Mouse (Mus musculus): ENCODE measurements around the gene Pax5. TPM values are rescaled to one million over a fixed set of nuclear protein-coding genes. Genes with fewer than 3 reads are reported as not detected.

Pax5 gene
- polyA plus RNA-seq, 1 experiment from 2014 or later, result 0.19 TPM

- H3K9me3 ChIP-seq, result no peaks in the 10 kb centered on the region
- no peak overlapping the region for H3K27ac ChIP-seq
- H3K27me3 ChIP-seq, result peaks cover 98% of the 10 kb centered on the region
- 0 out of 2 replicates have a peak, but pooled peaks cover 10% of the 10 kb centered on the region for H3K4me1 ChIP-seq
- peak overlapping the region; percentile 35 for H3K4me3 ChIP-seq
- ATAC-seq (ENCODE audit: insufficient number of reproducible peaks, insufficient read depth, low FRiP score, low TSS enrichment), result peak; percentile 97
- H3K4me2 ChIP-seq (replicated peaks), result peak overlapping the region; percentile 72
- WGBS, result 0% methylated on average over 38 of the region's 38 CpGs
- H3K36me3 ChIP-seq, result no peaks in the 10 kb centered on the region
- H3K9ac ChIP-seq, result no peak overlapping the region
These were observed 5.9 kb downstream of the Pax5 start for GRCm38 (mm10) chr4:44704369-44704745.

GRCm38 (mm10) chr4:44703686-44704368, 6.5 kb downstream of the Pax5 start:
- WGBS, result under 1% methylated on average over 64 of the region's 66 CpGs
- peak overlapping the region; percentile 35 for H3K4me3 ChIP-seq
- no peak overlapping the region for H3K9ac ChIP-seq
- peaks cover 96% of the 10 kb centered on the region for H3K27me3 ChIP-seq
- no peaks in the 10 kb centered on the region for H3K36me3 ChIP-seq
- H3K4me1 ChIP-seq, result 0 out of 2 replicates have a peak, but pooled peaks cover 10% of the 10 kb centered on the region
- H3K27ac ChIP-seq, result no peak overlapping the region
- H3K4me2 ChIP-seq (replicated peaks), result peak overlapping the region; percentile 72
- no peaks in the 10 kb centered on the region for H3K9me3 ChIP-seq
- 0 out of 2 replicates have a peak, but pooled peaks have one; percentile 3 for ATAC-seq (ENCODE audit: insufficient number of reproducible peaks, insufficient read depth, low FRiP score, low TSS enrichment)

- Histone ChIP-seq H3K9ac (no peak overlapping the region), H3K36me3 (no peaks in the 10 kb centered on the region), H3K27ac (no peak overlapping the region), H3K4me1 (0 out of 2 replicates have a peak, but pooled peaks cover 10% of the 10 kb centered on the region), H3K4me2 (replicated peaks) (peak overlapping the region; percentile 72), H3K9me3 (no peaks in the 10 kb centered on the region), H3K4me3 (peak overlapping the region; percentile 35), H3K27me3 (peaks cover 95% of the 10 kb centered on the region)
- ATAC-seq (ENCODE audit: insufficient number of reproducible peaks, insufficient read depth, low FRiP score, low TSS enrichment), result no peak
- WGBS, result 1% methylated on average over 58 of the region's 58 CpGs
These were observed 7.2 kb downstream of the Pax5 start for GRCm38 (mm10) chr4:44702891-44703685.

GRCm38 (mm10) chr4:44702011-44702527, 8.2 kb downstream of the Pax5 start:
- no peaks in the 10 kb centered on the region for H3K9me3 ChIP-seq
- peaks cover 93% of the 10 kb centered on the region for H3K27me3 ChIP-seq
- H3K4me2 ChIP-seq (replicated peaks), result no peak overlapping the region
- ATAC-seq (ENCODE audit: insufficient number of reproducible peaks, insufficient read depth, low FRiP score, low TSS enrichment), result no peak
- H3K36me3 ChIP-seq, result no peaks in the 10 kb centered on the region
- no peak overlapping the region for H3K4me3 ChIP-seq
- under 1% methylated on average over 25 of the region's 25 CpGs for WGBS
- H3K9ac ChIP-seq, result no peak overlapping the region
- 0 out of 2 replicates have a peak, but pooled peaks cover 10% of the 10 kb centered on the region for H3K4me1 ChIP-seq
- H3K27ac ChIP-seq, result no peak overlapping the region

GRCm38 (mm10) chr4:44701513-44701912, 8.8 kb downstream of the Pax5 start:
- Histone ChIP-seq H3K27ac (no peak overlapping the region), H3K36me3 (no peaks in the 10 kb centered on the region), H3K4me1 (0 out of 2 replicates have a peak, but pooled peaks cover 10% of the 10 kb centered on the region), H3K4me3 (no peak overlapping the region), H3K4me2 (replicated peaks) (no peak overlapping the region), H3K9ac (no peak overlapping the region), H3K9me3 (no peaks in the 10 kb centered on the region), H3K27me3 (peaks cover 88% of the 10 kb centered on the region)
- 0% methylated on average over 9 of the region's 9 CpGs for WGBS
- ATAC-seq (ENCODE audit: insufficient number of reproducible peaks, insufficient read depth, low FRiP score, low TSS enrichment), result no peak

- no peak overlapping the region for H3K27ac ChIP-seq
- no peaks in the 10 kb centered on the region for H3K4me1 ChIP-seq
- no peaks in the 10 kb centered on the region for H3K36me3 ChIP-seq
- H3K4me3 ChIP-seq, result no peak overlapping the region
- no peak overlapping the region for H3K9ac ChIP-seq
- H3K4me2 ChIP-seq (replicated peaks), result no peak overlapping the region
- no peaks in the 10 kb centered on the region for H3K9me3 ChIP-seq
- no peak for ATAC-seq (ENCODE audit: insufficient number of reproducible peaks, insufficient read depth, low FRiP score, low TSS enrichment)
- H3K27me3 ChIP-seq, result peaks cover 56% of the 10 kb centered on the region
These were observed 13.6 kb downstream of the Pax5 start for GRCm38 (mm10) chr4:44696676-44697075.

GRCm38 (mm10) chr4:44694369-44694768, 15.9 kb downstream of the Pax5 start:
- WGBS, result 59% methylated on average over 15 of the region's 15 CpGs
- Histone ChIP-seq H3K9ac (no peak overlapping the region), H3K27ac (no peak overlapping the region), H3K27me3 (peaks cover 32% of the 10 kb centered on the region), H3K4me3 (no peak overlapping the region), H3K9me3 (no peaks in the 10 kb centered on the region), H3K4me2 (replicated peaks) (no peak overlapping the region), H3K4me1 (no peaks in the 10 kb centered on the region), H3K36me3 (no peaks in the 10 kb centered on the region)
- ATAC-seq (ENCODE audit: insufficient number of reproducible peaks, insufficient read depth, low FRiP score, low TSS enrichment), result no peak

GRCm38 (mm10) chr4:44685582-44685981, 24.7 kb downstream of the Pax5 start:
- Histone ChIP-seq H3K27me3 (no peaks in the 10 kb centered on the region), H3K9me3 (no peaks in the 10 kb centered on the region), H3K4me2 (replicated peaks) (no peak overlapping the region), H3K36me3 (no peaks in the 10 kb centered on the region), H3K4me3 (no peak overlapping the region), H3K9ac (no peak overlapping the region), H3K27ac (no peak overlapping the region), H3K4me1 (no peaks in the 10 kb centered on the region)
- WGBS, result 75% methylated on average over 6 of the region's 6 CpGs
- ATAC-seq (ENCODE audit: insufficient number of reproducible peaks, insufficient read depth, low FRiP score, low TSS enrichment), result no peak

GRCm38 (mm10) chr4:44680242-44680897, 29.9 kb downstream of the Pax5 start:
- no peak overlapping the region for H3K27ac ChIP-seq
- H3K9me3 ChIP-seq, result no peaks in the 10 kb centered on the region
- no peak overlapping the region for H3K4me2 ChIP-seq (replicated peaks)
- no peak overlapping the region for H3K4me3 ChIP-seq
- 73% methylated on average over 6 of the region's 6 CpGs for WGBS
- H3K27me3 ChIP-seq, result no peaks in the 10 kb centered on the region
- no peaks in the 10 kb centered on the region for H3K4me1 ChIP-seq
- no peak overlapping the region for H3K9ac ChIP-seq
- no peaks in the 10 kb centered on the region for H3K36me3 ChIP-seq
- no peak for ATAC-seq (ENCODE audit: insufficient number of reproducible peaks, insufficient read depth, low FRiP score, low TSS enrichment)

- Histone ChIP-seq H3K9me3 (no peaks in the 10 kb centered on the region), H3K4me3 (no peak overlapping the region), H3K4me1 (no peaks in the 10 kb centered on the region), H3K36me3 (no peaks in the 10 kb centered on the region), H3K9ac (no peak overlapping the region), H3K27ac (no peak overlapping the region), H3K27me3 (no peaks in the 10 kb centered on the region), H3K4me2 (replicated peaks) (no peak overlapping the region)
- ATAC-seq (ENCODE audit: insufficient number of reproducible peaks, insufficient read depth, low FRiP score, low TSS enrichment), result no peak
- 29% methylated on average over 5 of the region's 5 CpGs for WGBS
These were observed 31.6 kb downstream of the Pax5 start for GRCm38 (mm10) chr4:44678641-44679040.

- no peak for ATAC-seq (ENCODE audit: insufficient number of reproducible peaks, insufficient read depth, low FRiP score, low TSS enrichment)
- no peaks in the 10 kb centered on the region for H3K9me3 ChIP-seq
These were observed 32.3 kb downstream of the Pax5 start for GRCm38 (mm10) chr4:44678026-44678425.

More at GRCm38 (mm10) chr4:44678026-44678425, 32.3 kb downstream of the Pax5 start:
- H3K4me1 ChIP-seq, result no peaks in the 10 kb centered on the region
- no peak overlapping the region for H3K9ac ChIP-seq
- no peaks in the 10 kb centered on the region for H3K36me3 ChIP-seq
- no peak overlapping the region for H3K27ac ChIP-seq
- H3K27me3 ChIP-seq, result no peaks in the 10 kb centered on the region
- H3K4me3 ChIP-seq, result no peak overlapping the region
- no peak overlapping the region for H3K4me2 ChIP-seq (replicated peaks)
- 76% methylated on average over 3 of the region's 3 CpGs for WGBS

Data from embryonic facial prominence, embryonic 12.5 days (tissue).